Mouse (Mus musculus): ENCODE measurements around the gene Olfr10.

Gene Olfr10

GRCm38 (mm10) chr11:49322442-49322841, 17.9 kb downstream of the Olfr10 start, which contains the start of gene Olfr1391:
Gene Olfr1391 (plus strand): TSS chr11:49322742.
- DNase-seq (ENCODE audit: low read depth, low spot score) = no peak

- DNase-seq (ENCODE audit: low read depth, low spot score) = no peak
Measured at GRCm38 (mm10) chr11:49326726-49327125, 22.2 kb downstream of the Olfr10 start.

- no peak for DNase-seq (ENCODE audit: low read depth, low spot score)
Measured at GRCm38 (mm10) chr11:49329686-49330085, 25.1 kb downstream of the Olfr10 start.

- no peak for DNase-seq (ENCODE audit: low read depth, low spot score)
Measured at GRCm38 (mm10) chr11:49334888-49335287, 30.3 kb downstream of the Olfr10 start, which contains the start of gene Olfr1390. Gene Olfr1390 (plus strand): TSS chr11:49335188.

- DNase-seq (ENCODE audit: low read depth, low spot score) = no peak
Measured at GRCm38 (mm10) chr11:49337150-49337832, 32.8 kb downstream of the Olfr10 start.
